Mouse (Mus musculus) bone marrow macrophage, adult 2 months (primary cell): ENCODE data around the gene Hspb2. TPM values are rescaled to one million over a fixed set of nuclear protein-coding genes. Genes with fewer than 3 reads are reported as not detected.

Experiments
- H3K27ac ChIP-seq: 2 replicates; pipeline ENCODE4 v1.5.1; 2012; ENCODE audit warnings: low read depth, low read length; ENCODE audit not compliant: insufficient read depth
- H3K4me1 ChIP-seq: 2 replicates; pipeline ENCODE4 v1.6.1; 2012; ENCODE audit warnings: low read length; ENCODE audit not compliant: control insufficient read depth, insufficient read depth
- H3K4me3 ChIP-seq: 2 replicates; pipeline ENCODE4 v1.5.1; 2012; ENCODE audit warnings: mild to moderate bottlenecking, low read length, moderate library complexity; ENCODE audit not compliant: insufficient read depth
- CTCF ChIP-seq: IDR thresholded peaks from 2 replicates; pipeline ENCODE4 v1.5.1; 2012; ENCODE audit warnings: low read depth, mild to moderate bottlenecking, low read length, moderate library complexity
- POLR2A ChIP-seq: IDR thresholded peaks from 2 replicates; pipeline ENCODE4 v1.6.1; 2012; ENCODE audit warnings: mild to moderate bottlenecking, low read depth, low read length, borderline replicate concordance
- polyA plus RNA-seq: library from polyadenylated mRNA; stranded (reverse); fragments of >200 nt; gene quantifications from 2 replicates; pipeline ENCODE4 v1.2.4, GENCODE M21; 2012; ENCODE audit not compliant: missing spikeins, insufficient read depth, insufficient read length

Gene Hspb2
- polyA plus RNA-seq, 1 experiment, result not detected

DNA sequence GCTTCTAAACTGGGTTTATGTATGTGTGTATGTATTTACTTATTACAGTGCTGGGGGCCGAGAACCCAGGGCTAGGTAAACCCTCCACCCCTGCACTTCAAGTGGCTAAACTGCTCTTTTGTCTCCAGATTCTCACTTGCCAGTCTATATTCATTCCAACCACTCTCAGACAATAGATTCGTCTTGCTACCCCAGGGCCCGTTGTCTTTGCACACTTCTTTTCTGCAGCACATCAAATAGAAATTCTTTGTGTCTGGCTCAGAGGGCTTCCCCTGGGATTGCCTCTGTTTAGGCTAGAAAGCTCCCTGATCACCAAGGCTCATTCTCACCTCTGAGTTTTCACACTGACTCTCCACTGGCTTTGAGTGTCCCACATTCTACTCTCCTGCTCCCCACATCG, 19.6 kb downstream of the Hspb2 start:
- peaks cover 3% of the 10 kb centered on the region for H3K4me1 ChIP-seq
- H3K4me3 ChIP-seq, result no peak overlapping the region
- H3K27ac ChIP-seq, result no peak overlapping the region
- TF ChIP-seq CTCF, result no peak
- TF ChIP-seq POLR2A, result no peak

DNA sequence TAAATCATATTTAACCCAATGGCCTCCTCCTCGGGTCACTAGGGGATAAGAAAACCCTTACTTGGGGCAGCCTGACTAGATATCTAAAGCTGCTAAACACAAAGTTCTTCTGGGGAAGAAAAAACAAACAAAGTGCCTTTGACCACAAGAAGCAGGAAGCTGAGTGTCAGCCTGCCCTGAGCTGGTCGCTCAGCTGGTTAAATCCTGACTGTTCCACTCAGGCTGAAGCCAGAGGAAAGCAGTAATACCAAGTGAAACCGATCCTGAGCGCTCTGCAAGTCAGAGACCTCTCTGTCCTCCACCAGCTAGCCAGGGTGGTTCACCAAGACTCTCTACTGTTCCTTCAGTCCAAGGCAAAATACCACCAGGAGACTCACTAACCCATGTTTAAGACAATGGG, 22.6 kb downstream of the Hspb2 start:
- no peak for TF ChIP-seq POLR2A
- TF ChIP-seq CTCF, result no peak
- Histone ChIP-seq H3K4me1 (peaks cover 3% of the 10 kb centered on the region), H3K4me3 (no peak overlapping the region), H3K27ac (no peak overlapping the region)

- no peak overlapping the region for H3K27ac ChIP-seq
- peaks cover 3% of the 10 kb centered on the region for H3K4me1 ChIP-seq
- TF ChIP-seq POLR2A, result no peak
- no peak for TF ChIP-seq CTCF
- H3K4me3 ChIP-seq, result peak overlapping the region; percentile 67
Measured at GRCm38 (mm10) chr9:50727925-50728651, 24.1 kb downstream of the Hspb2 start.

DNA sequence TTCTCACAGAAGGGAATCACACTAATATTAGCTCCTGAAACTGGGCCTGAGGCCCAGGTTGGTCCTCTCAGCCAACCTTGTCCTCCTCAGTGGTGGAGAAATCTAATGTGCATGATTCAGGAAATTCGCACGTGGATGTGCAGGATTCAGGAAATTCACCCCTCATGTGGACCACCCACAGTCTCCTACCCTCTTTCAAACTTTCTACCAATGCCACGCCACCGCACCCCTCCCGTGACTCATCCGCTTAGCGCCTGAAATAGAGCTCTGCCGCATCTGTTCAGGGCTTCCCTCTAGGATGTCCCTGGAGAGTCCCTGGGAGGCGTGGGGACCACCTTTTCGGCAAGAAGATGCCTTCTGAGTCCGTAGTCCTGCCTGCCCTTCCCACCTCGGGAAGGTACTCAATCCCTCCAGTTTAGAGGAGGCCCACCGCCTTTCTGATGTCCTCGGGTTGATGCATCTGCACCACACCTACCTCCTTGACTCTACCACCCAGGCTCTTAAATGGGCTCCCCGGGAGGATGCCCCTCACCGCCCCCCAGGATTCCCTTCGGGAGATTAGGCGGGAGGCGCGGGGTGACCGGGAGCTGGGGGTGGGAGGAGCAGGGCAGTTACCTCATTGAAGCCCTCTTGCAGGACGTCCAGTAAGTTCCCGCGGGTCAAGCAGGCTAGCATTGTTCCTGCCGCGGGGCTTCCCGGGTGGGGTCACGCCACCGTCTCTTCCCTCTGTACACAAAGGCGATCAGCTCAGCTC, 24.8 kb downstream of the Hspb2 start:
- no peak for TF ChIP-seq CTCF
- TF ChIP-seq POLR2A, result no peak
- no peak overlapping the region for H3K27ac ChIP-seq
- peak overlapping the region; percentile 67 for H3K4me3 ChIP-seq
- H3K4me1 ChIP-seq, result peaks cover 3% of the 10 kb centered on the region

- no peak overlapping the region for H3K27ac ChIP-seq
- no peak overlapping the region for H3K4me3 ChIP-seq
- TF ChIP-seq CTCF, result no peak
- no peak for TF ChIP-seq POLR2A
- H3K4me1 ChIP-seq, result peaks cover 3% of the 10 kb centered on the region
Measured at GRCm38 (mm10) chr9:50725921-50726590, 26.1 kb downstream of the Hspb2 start.

- no peak overlapping the region for H3K4me3 ChIP-seq
- peaks cover 3% of the 10 kb centered on the region for H3K4me1 ChIP-seq
- TF ChIP-seq POLR2A, result no peak
- no peak for TF ChIP-seq CTCF
- no peak overlapping the region for H3K27ac ChIP-seq
Measured at GRCm38 (mm10) chr9:50724661-50725330, 27.4 kb downstream of the Hspb2 start.

- Histone ChIP-seq H3K27ac (no peak overlapping the region), H3K4me3 (no peak overlapping the region), H3K4me1 (no peaks in the 10 kb centered on the region)
- no peak for TF ChIP-seq POLR2A
- TF ChIP-seq CTCF, result no peak
Measured at GRCm38 (mm10) chr9:50724147-50724546, 28.0 kb downstream of the Hspb2 start.

DNA sequence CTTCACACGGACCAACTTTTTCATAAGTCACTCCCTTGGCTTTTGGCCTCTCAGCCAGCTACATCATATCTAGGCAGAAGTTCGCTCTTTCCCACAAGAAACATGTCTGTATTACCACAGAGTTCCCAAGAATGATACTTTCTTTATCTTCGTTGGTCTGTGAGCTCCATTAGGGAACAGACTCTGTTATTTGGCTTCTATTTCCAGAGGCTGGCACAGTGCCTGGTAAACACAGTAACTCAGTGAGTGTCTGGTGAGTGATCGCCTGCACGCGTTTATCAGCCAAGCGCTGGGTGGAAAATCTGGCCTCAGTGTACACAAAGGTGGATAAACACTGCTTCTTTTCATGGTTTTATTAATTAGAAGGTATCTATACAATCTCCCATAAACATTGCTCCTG, 28.7 kb downstream of the Hspb2 start:
- H3K4me3 ChIP-seq, result no peak overlapping the region
- no peak for TF ChIP-seq CTCF
- no peak for TF ChIP-seq POLR2A

DNA sequence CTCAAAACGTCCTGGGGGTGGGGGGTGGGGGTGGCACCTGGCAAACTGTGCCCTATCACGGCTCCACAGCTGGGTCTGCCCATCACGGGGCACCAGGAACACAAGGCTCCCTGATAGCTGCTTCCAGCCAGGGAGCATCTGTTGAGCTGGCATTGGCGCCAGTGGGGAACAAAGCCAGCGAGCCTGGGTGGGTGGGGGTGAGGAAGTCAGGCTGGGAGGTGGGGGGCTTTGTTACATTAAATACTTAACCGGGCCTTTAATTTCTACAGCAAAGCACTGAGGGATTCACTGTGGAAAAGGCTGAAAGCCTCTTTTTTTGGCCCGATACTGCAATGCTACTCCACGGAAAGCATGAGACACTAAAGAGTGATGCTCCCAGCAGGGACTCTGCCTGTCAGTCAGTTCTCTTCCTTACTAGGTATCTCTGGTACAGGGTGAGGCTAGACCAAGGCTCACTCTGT, 29.7 kb downstream of the Hspb2 start:
- no peaks in the 10 kb centered on the region for H3K4me1 ChIP-seq
- no peak overlapping the region for H3K4me3 ChIP-seq
- no peak overlapping the region for H3K27ac ChIP-seq
- no peak for TF ChIP-seq CTCF
- no peak for TF ChIP-seq POLR2A

More for the DNA sequence above, 28.7 kb downstream of the Hspb2 start:
- Histone ChIP-seq H3K4me1 (no peaks in the 10 kb centered on the region), H3K27ac (no peak overlapping the region)

DNA sequence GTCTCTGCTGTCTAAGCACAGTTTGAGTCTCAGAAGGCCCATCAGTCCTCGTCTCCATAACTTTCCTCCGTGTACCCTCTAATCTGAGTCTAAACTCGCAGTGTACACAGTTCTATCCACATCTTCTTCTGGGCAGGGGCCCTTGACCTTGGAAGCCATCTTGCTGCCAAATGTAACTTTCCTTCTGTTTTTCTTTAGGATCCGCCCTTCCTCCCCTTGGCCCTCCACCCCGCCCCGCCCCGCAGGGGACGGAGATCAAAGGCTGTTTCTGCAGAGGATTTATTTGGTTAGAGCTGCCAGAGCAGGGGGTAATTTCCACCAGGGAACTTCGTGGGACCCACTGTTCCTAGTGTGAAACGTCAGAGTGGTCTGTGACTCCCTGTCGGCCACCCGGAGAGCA, 31.1 kb downstream of the Hspb2 start:
- Histone ChIP-seq H3K4me1 (no peaks in the 10 kb centered on the region), H3K27ac (no peak overlapping the region), H3K4me3 (no peak overlapping the region)
- no peak for TF ChIP-seq POLR2A
- no peak for TF ChIP-seq CTCF
